ENCODE assay signal across 8 mouse cellular contexts in genomic region chr17:43265178-43265837, GRCm38 (mm10). TPM values are rescaled to one million over a fixed set of nuclear protein-coding genes. Genes with fewer than 3 reads are reported as not detected.
DNase-seq lines count a peak whose midpoint lies in the region; ATAC-seq and TF ChIP-seq lines count a peak whose summit lies in the region.

No protein-coding gene starts in this region.

- peak; percentile 91 for ATAC-seq in forebrain, embryonic 13.5 days
- peak; percentile 84 for ATAC-seq in lung, postnatal 0 days

- 24% methylated on average over 26 of the region's 26 CpGs for WGBS in forebrain, embryonic 13.5 days
- WGBS in hindbrain, embryonic 10.5 days, result 27% methylated on average over 26 of the region's 26 CpGs
- 21% methylated on average over 26 of the region's 26 CpGs for WGBS in lung, postnatal 0 days

- H3K4me1 ChIP-seq in ES-Bruce4 (ENCODE audit: control insufficient read depth, insufficient read depth, low read length), result no peaks in the 10 kb centered on the region
- H3K4me1 ChIP-seq in forebrain, embryonic 13.5 days, result no peaks in the 10 kb centered on the region
- no peaks in the 10 kb centered on the region for H3K4me1 ChIP-seq in hindbrain, embryonic 10.5 days (replicated peaks)
- H3K4me1 ChIP-seq in lung, postnatal 0 days (ENCODE audit: insufficient read depth, low read depth, low read length), result no peaks in the 10 kb centered on the region

- no peak overlapping the region for H3K9ac ChIP-seq in ES-Bruce4 (ENCODE audit: low read depth, poor library complexity, severe bottlenecking)
- no peak overlapping the region for H3K9ac ChIP-seq in forebrain, embryonic 13.5 days
- H3K9ac ChIP-seq in lung, postnatal 0 days (replicated peaks; ENCODE audit: low read depth), result no peak overlapping the region

- H3K36me3 ChIP-seq in ES-Bruce4 (ENCODE audit: control insufficient read depth, insufficient read depth, low read length, poor library complexity, severe bottlenecking), result no peaks in the 10 kb centered on the region
- no peaks in the 10 kb centered on the region for H3K36me3 ChIP-seq in forebrain, embryonic 13.5 days (ENCODE audit: poor library complexity, severe bottlenecking)
- no peaks in the 10 kb centered on the region for H3K36me3 ChIP-seq in hindbrain, embryonic 10.5 days
- H3K36me3 ChIP-seq in lung, postnatal 0 days (ENCODE audit: insufficient read depth, low read length), result no peaks in the 10 kb centered on the region

- H3K4me2 ChIP-seq in forebrain, embryonic 13.5 days, result peak overlapping the region; percentile 39
- peak overlapping the region; percentile 32; the same call in 1 of the 2 replicates for H3K4me2 ChIP-seq in lung, postnatal 0 days (replicated peaks; ENCODE audit: low read depth, low read length)

- DNase-seq in c-Kit-positive CD71-positive TER-119-positive erythroid progenitor cells, embryonic 14.5 days (ENCODE audit: low spot score), result peak; percentile 69
- peak; percentile 82 for DNase-seq in hindbrain, embryonic 10.5 days (ENCODE audit: low spot score)
- DNase-seq in layer of hippocampus, adult 9-11 months, result peak; percentile 59
- peak; percentile 87 for DNase-seq in lung, postnatal 0 days (ENCODE audit: low spot score)
- peak; percentile 80 for DNase-seq in ovary, postnatal 14 days (ENCODE audit: low spot score)
- DNase-seq in thymus, postnatal 10 days (ENCODE audit: low spot score in 2 of 2), result peak; percentile 42 to 75

- TF ChIP-seq CTCF in ES-Bruce4 (IDR thresholded peaks at IDR 0.05; ENCODE audit: low read depth, low read length), result peak; percentile 96
- TF ChIP-seq CTCF in lung, postnatal 0 days (IDR thresholded peaks at IDR 0.05), result peak; percentile 97

- peaks cover 3% of the 10 kb centered on the region; the same call in 1 of the 2 replicates for H3K9me3 ChIP-seq in ES-Bruce4 (replicated peaks; ENCODE audit: control insufficient read depth, insufficient read depth, low read length, poor library complexity, severe bottlenecking)
- 0 out of 2 replicates have a peak, but pooled peaks cover 6% of the 10 kb centered on the region for H3K9me3 ChIP-seq in forebrain, embryonic 13.5 days (replicated peaks)
- H3K9me3 ChIP-seq in hindbrain, embryonic 10.5 days, result peaks cover 5% of the 10 kb centered on the region; the same call in 1 of the 2 replicates
- 0 out of 2 replicates have a peak, but pooled peaks cover 6% of the 10 kb centered on the region for H3K9me3 ChIP-seq in lung, postnatal 0 days (ENCODE audit: low read length)

- peak overlapping the region; percentile 35 for H3K4me3 ChIP-seq in ES-Bruce4 (ENCODE audit: low read depth, low read length)
- no peak overlapping the region for H3K4me3 ChIP-seq in forebrain, embryonic 13.5 days
- no peak overlapping the region for H3K4me3 ChIP-seq in hindbrain, embryonic 10.5 days
- no peak overlapping the region for H3K4me3 ChIP-seq in lung, postnatal 0 days (ENCODE audit: low read depth, low read length)

- no peak for TF ChIP-seq EP300 in ES-Bruce4 (IDR thresholded peaks at IDR 0.05; ENCODE audit: insufficient read depth, low read depth, low read length)
- no peak for TF ChIP-seq EP300 in lung, postnatal 0 days (IDR thresholded peaks at IDR 0.05)

- H3K27me3 ChIP-seq in ES-Bruce4 (ENCODE audit: control insufficient read depth, insufficient read depth, low read length, poor library complexity, severe bottlenecking), result no peaks in the 10 kb centered on the region
- H3K27me3 ChIP-seq in forebrain, embryonic 13.5 days, result no peaks in the 10 kb centered on the region
- H3K27me3 ChIP-seq in hindbrain, embryonic 10.5 days (ENCODE audit: insufficient read depth, poor library complexity, severe bottlenecking), result no peaks in the 10 kb centered on the region
- no peaks in the 10 kb centered on the region for H3K27me3 ChIP-seq in lung, postnatal 0 days (replicated peaks; ENCODE audit: insufficient read depth, low read length)

- no peak for TF ChIP-seq POLR2A in ES-Bruce4 (IDR thresholded peaks at IDR 0.05; ENCODE audit: insufficient read depth, low read length)

- H3K27ac ChIP-seq in ES-Bruce4 (ENCODE audit: insufficient read depth, low read length), result no peak overlapping the region
- H3K27ac ChIP-seq in forebrain, embryonic 13.5 days, result no peak overlapping the region
- 0 out of 2 replicates have a peak overlapping the region, but pooled peaks have one; percentile 45 for H3K27ac ChIP-seq in hindbrain, embryonic 10.5 days
- H3K27ac ChIP-seq in lung, postnatal 0 days (ENCODE audit: low read length), result no peak overlapping the region

RNA-seq across cellular contexts. Expression of gene Adgrf1, which starts 4.8 kb away (rescaled TPM):
- polyA plus RNA-seq in ES-Bruce4 (2011; ENCODE audit: insufficient read depth, insufficient read length, low read depth, missing spikeins), result not detected in 2 replicates
- not detected in 2 replicates for polyA plus RNA-seq in forebrain, embryonic 13.5 days (2015; fragmentation: Nextera tagmentation; extraction: Ambion mirVana)
- not detected in 2 replicates for polyA plus RNA-seq in hindbrain, embryonic 10.5 days (2016; fragmentation: Nextera tagmentation; extraction: Ambion mirVana)
- polyA plus RNA-seq in lung, postnatal 0 days (2015; fragmentation: Nextera tagmentation; extraction: Ambion mirVana), result not detected in 2 replicates
